Mouse (Mus musculus) ZHBTc4 (cell line): ENCODE measurements around the gene Pmch.

Source experiments
- DNase-seq: peaks from one replicate; pipeline ENCODE4 v3.0.0-alpha.2; 2011; ENCODE audit warnings: low read depth, low spot score

Pmch gene

GRCm38 (mm10) chr10:88090772-88091171, at the start of gene Pmch:
Gene Pmch, plus strand, starts transcription at chr10:88091072.
- DNase-seq, result no peak

- no peak for DNase-seq
These were observed 46.6 kb upstream of the Pmch start for GRCm38 (mm10) chr10:88044297-88044696.

DNA sequence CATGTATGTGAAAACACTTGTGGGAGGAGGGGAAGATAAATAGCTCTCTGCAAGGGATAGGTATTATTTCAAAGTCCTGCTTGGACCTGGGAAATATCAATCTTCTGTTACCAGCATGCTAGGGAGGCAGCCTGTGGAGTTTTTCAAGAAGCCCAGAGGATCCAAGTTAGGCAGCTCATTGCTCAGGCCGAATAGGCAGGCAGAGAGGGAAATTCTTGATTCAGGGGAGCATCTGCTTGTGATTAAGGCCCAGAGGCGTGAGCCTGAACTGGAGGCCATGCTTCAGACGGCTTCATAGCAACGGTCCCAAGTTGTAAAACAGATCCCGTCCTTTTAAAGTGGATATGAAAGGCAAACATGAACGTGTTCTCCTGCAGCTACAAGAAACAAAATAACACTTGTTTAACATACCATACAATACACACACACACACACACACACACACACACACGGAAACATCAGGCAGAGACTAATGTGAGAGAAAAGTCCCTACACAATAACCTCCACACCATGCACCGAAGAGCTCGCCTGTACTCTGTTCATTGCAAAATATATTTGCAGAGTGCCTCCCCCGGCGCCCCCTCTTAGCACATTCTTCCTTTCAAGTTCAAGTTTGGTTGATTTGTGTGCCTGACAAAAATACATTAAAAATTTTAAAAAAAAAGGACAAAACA, 44.6 kb upstream of the Pmch start:
- no peak for DNase-seq

- DNase-seq, result no peak
These were observed 36.5 kb upstream of the Pmch start for GRCm38 (mm10) chr10:88054233-88054985.

- DNase-seq, result no peak
These were observed 33.8 kb upstream of the Pmch start for GRCm38 (mm10) chr10:88056950-88057649.

DNA sequence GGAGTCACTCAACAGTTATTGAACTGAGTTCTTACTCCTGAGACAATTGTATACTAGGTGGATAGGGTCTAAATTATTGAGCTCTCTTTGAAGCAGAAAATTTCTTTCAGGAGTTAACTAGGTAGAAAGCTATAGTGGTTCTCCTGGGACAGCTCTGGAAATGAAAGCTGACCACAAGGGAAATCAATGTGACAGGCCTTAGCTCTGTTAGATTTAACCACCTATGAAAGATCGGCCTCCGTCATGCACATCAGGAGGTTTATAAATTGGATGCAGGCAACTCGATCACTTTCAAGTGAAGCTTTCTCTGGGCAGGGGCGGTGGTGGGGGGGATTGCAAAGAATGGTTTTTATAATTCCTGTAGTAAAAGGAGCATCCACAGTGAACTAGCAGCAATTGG, 27.4 kb upstream of the Pmch start:
- no peak for DNase-seq

GRCm38 (mm10) chr10:88064872-88065271, 26.0 kb upstream of the Pmch start:
- no peak for DNase-seq

GRCm38 (mm10) chr10:88067377-88067776, 23.5 kb upstream of the Pmch start:
- no peak for DNase-seq

GRCm38 (mm10) chr10:88106169-88106568, 15.3 kb downstream of the Pmch start:
- no peak for DNase-seq

DNA sequence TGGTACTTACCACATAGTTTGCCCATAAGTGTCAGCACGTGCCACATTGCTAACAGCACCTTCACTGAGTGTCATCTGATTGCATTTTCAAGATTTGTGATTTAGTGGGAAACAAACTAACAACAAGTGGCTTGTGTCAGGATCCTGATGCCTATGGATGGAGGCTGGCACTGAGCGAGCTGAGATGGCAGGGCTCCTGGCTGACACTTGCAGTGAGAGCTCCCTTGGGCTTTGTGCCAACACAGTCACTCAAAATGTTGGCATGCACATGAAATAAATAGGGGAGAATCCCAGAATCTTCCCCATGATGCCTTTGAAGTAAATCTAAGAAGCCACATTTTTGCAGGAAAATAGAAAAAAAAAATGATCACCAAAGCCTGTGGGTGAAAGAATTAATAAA, 22.4 kb downstream of the Pmch start:
- DNase-seq, result no peak

DNA sequence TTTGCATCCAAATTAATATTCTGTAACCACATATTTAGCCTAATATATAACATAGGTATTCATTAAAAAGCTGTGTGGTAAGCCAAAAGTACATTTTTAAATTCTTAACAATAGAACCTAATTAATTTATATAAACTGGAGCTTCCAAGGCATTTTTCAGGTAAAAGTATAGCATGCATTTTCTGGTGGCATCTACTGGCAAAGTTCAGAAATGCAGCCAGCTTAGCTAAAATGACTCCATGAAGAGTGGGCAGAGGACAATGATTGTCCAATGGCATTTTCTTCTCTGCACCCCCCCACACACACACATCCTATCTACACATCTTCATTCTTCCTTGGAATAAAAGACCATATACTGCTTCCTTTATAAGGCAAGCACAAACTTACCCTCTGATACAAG, 28.8 kb downstream of the Pmch start:
- no peak for DNase-seq

GRCm38 (mm10) chr10:88135630-88136029, 44.8 kb downstream of the Pmch start:
- DNase-seq, result no peak
